10 mouse cellular contexts compared by ENCODE assay signal in the genomic region with DNA sequence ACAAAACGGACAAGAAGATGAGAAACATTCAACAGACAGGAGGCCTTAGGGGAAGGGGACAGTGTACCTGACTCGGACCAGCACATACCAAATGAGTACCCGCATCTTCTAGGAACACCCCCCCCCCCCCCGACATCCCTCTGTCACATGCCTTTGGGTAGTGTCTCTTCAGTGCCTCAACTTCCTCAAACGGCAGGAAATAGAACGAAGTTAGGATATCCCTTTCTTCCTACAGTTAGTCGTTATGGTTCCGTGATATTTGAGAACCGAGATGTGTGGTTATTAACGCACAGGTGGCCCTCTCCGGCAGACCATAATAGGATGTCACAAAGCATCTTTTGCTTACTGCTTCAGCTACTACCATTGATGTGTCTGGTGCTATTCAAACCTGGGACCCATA. TPM values are rescaled to one million over a fixed set of nuclear protein-coding genes. Genes with fewer than 3 reads are reported as not detected.
A peak's percentile ranks its signal among the peaks of the same experiment; 100 is the strongest.
DNase-seq lines count a peak whose midpoint lies in the region; ATAC-seq and TF ChIP-seq lines count a peak whose summit lies in the region.
"Had no signal": no experiment of that assay in that cellular context is flagged by ENCODE, and none has a peak within 500 bp of the region (broad histone marks: within the 10 kb centered on the region; RNA-seq: fewer than 3 reads in every experiment).

No protein-coding gene starts in this region.

- TF ChIP-seq CTCF in forebrain, postnatal 0 days (IDR thresholded peaks at IDR 0.05; ENCODE audit: low read depth): no peak
- no peak for TF ChIP-seq CTCF in spleen, adult 2 months (IDR thresholded peaks at IDR 0.05; ENCODE audit: extremely low read depth, insufficient read depth, insufficient read length, insufficient replicate concordance)
- TF ChIP-seq CTCF in olfactory bulb, adult 2 months (IDR thresholded peaks at IDR 0.05; ENCODE audit: insufficient read depth, low read depth, low read length): no peak

- H3K4me1 ChIP-seq in forebrain, embryonic 10.5 days: peaks cover 78% of the 10 kb centered on the region
- peaks cover 34% of the 10 kb centered on the region for H3K4me1 ChIP-seq in forebrain, postnatal 0 days (ENCODE audit: insufficient read depth)
- H3K4me1 ChIP-seq in spleen, adult 2 months (ENCODE audit: control insufficient read depth, insufficient read depth, insufficient read length): peaks cover 39% of the 10 kb centered on the region
- H3K4me1 ChIP-seq in limb, embryonic 15.5 days: peaks cover 53% of the 10 kb centered on the region
- peaks cover 30% of the 10 kb centered on the region for H3K4me1 ChIP-seq in olfactory bulb, adult 2 months (ENCODE audit: control insufficient read depth, insufficient read depth, low read length)

- H3K4me2 ChIP-seq in forebrain, postnatal 0 days (ENCODE audit: low read depth): no peak overlapping the region
- H3K4me2 ChIP-seq in limb, embryonic 15.5 days: no peak overlapping the region

- no peaks in the 10 kb centered on the region for H3K9me3 ChIP-seq in forebrain, embryonic 10.5 days
- H3K9me3 ChIP-seq in forebrain, postnatal 0 days (ENCODE audit: low read length): no peaks in the 10 kb centered on the region
- no peaks in the 10 kb centered on the region for H3K9me3 ChIP-seq in limb, embryonic 15.5 days

- no peak overlapping the region for H3K9ac ChIP-seq in forebrain, postnatal 0 days
- no peak overlapping the region for H3K9ac ChIP-seq in limb, embryonic 15.5 days

- H3K27me3 ChIP-seq in forebrain, embryonic 10.5 days (ENCODE audit: poor library complexity, severe bottlenecking): no peaks in the 10 kb centered on the region
- no peaks in the 10 kb centered on the region for H3K27me3 ChIP-seq in forebrain, postnatal 0 days (ENCODE audit: insufficient read depth, low read length)
- H3K27me3 ChIP-seq in spleen, adult 2 months (ENCODE audit: control insufficient read depth, insufficient read depth, low read length): no peaks in the 10 kb centered on the region
- H3K27me3 ChIP-seq in limb, embryonic 15.5 days: no peaks in the 10 kb centered on the region

- no peak for DNase-seq in forebrain, embryonic 10.5 days (ENCODE audit: extremely low spot score, low spot score)
- no peak for DNase-seq in forebrain, postnatal 0 days
- peak in 1 of 2 experiments; percentile 17 for DNase-seq in spleen, adult 2 months (ENCODE audit: low read depth in 1 of 2, low spot score in 2 of 2)
- DNase-seq in spleen, postnatal 10 days (ENCODE audit: low spot score in 2 of 2): no peak
- DNase-seq in thymus, postnatal 36 days: no peak
- DNase-seq: cerebellum, adult 11 months had no signal

- no peak for TF ChIP-seq POLR2A in spleen, adult 2 months (IDR thresholded peaks at IDR 0.05; ENCODE audit: low read depth, low read length)
- no peak for TF ChIP-seq POLR2A in olfactory bulb, adult 2 months (IDR thresholded peaks at IDR 0.05; ENCODE audit: insufficient read depth, low read depth, low read length)

- H3K36me3 ChIP-seq in forebrain, embryonic 10.5 days (replicated peaks): no peaks in the 10 kb centered on the region
- no peaks in the 10 kb centered on the region for H3K36me3 ChIP-seq in forebrain, postnatal 0 days (ENCODE audit: insufficient read depth)
- no peaks in the 10 kb centered on the region for H3K36me3 ChIP-seq in spleen, adult 2 months (ENCODE audit: control insufficient read depth, insufficient read depth, low read length)
- peaks cover 2% of the 10 kb centered on the region; the same call in 1 of the 2 replicates for H3K36me3 ChIP-seq in limb, embryonic 15.5 days

- H3K27ac ChIP-seq in forebrain, embryonic 10.5 days: peak overlapping the region; percentile 92
- H3K27ac ChIP-seq in forebrain, postnatal 0 days (ENCODE audit: low read depth, low read length): no peak overlapping the region
- peak overlapping the region; percentile 55 for H3K27ac ChIP-seq in spleen, adult 2 months (ENCODE audit: insufficient read depth, low read length)
- H3K27ac ChIP-seq in limb, embryonic 15.5 days: peak overlapping the region; percentile 93; the same call in 1 of the 2 replicates
- 0 out of 2 replicates have a peak overlapping the region, but pooled peaks have one; percentile 24 for H3K27ac ChIP-seq in olfactory bulb, adult 2 months (ENCODE audit: insufficient read depth, low read depth, low read length)

- WGBS in forebrain, embryonic 10.5 days: 78% methylated on average over 11 of the region's 11 CpGs
- WGBS in forebrain, postnatal 0 days: 75% methylated on average over 11 of the region's 11 CpGs
- WGBS in spleen, adult 2 months: 20% methylated on average over 11 of the region's 11 CpGs
- WGBS in limb, embryonic 15.5 days: 76% methylated on average over 11 of the region's 11 CpGs
- 78% methylated on average over 11 of the region's 11 CpGs for WGBS in olfactory bulb, adult 2 months

- no peak for ATAC-seq in forebrain, postnatal 0 days
- no peak for ATAC-seq in limb, embryonic 15.5 days (ENCODE audit: insufficient number of reproducible peaks, low FRiP score, low TSS enrichment, low read depth)
- no peak for ATAC-seq in erythroid progenitor cell, adult 5-6 weeks (replicated peaks; ENCODE audit: low FRiP score, poor library complexity, severe bottlenecking)

- H3K4me3 ChIP-seq in forebrain, embryonic 10.5 days: peak overlapping the region; percentile 44
- H3K4me3 ChIP-seq in forebrain, postnatal 0 days (ENCODE audit: low read depth, low read length): no peak overlapping the region
- H3K4me3 ChIP-seq in spleen, adult 2 months (ENCODE audit: extremely low read depth, insufficient read depth, insufficient read length): no peak overlapping the region
- H3K4me3 ChIP-seq in limb, embryonic 15.5 days: no peak overlapping the region
- no peak overlapping the region for H3K4me3 ChIP-seq in olfactory bulb, adult 2 months (ENCODE audit: insufficient read depth, low read depth, low read length)
- H3K4me3 ChIP-seq: left cerebral cortex, adult 2 months had no signal

RNA-seq across cellular contexts. Expression of a gene that starts 35.3 kb away (rescaled TPM):
- 107 TPM in 2 replicates for polyA plus RNA-seq in forebrain, embryonic 10.5 days (2016; fragmentation: Nextera tagmentation; extraction: Ambion mirVana)
- total RNA-seq in forebrain, postnatal 0 days (2014; rRNA removed): 86.6 and 102 TPM in 2 replicates
- 75.4 and 81.0 TPM in 2 replicates for polyA plus RNA-seq in forebrain, postnatal 0 days (2015; fragmentation: Nextera tagmentation; extraction: Ambion mirVana)
- 20.2 and 20.9 TPM in 2 replicates for polyA plus RNA-seq in spleen, adult 2 months (2012; rRNA removed)
- 70.1 and 72.4 TPM in 2 replicates for polyA plus RNA-seq in limb, embryonic 15.5 days (2015; fragmentation: Nextera tagmentation; extraction: Ambion mirVana)
- polyA plus RNA-seq in olfactory bulb, adult 2 months (2012; ENCODE audit: insufficient read depth, insufficient read length, low replicate concordance, missing spikeins): not detected in 2 replicates
- 18.0 and 19.8 TPM in 2 replicates for total RNA-seq in erythroid progenitor cell, adult 5-6 weeks (2015; ENCODE audit: low replicate concordance)
- 31.3 and 33.8 TPM in 2 replicates for total RNA-seq in erythroid progenitor cell, adult 5-6 weeks (2017; ENCODE audit: low replicate concordance)
